Mouse (Mus musculus): ENCODE data around the gene Macrod2. TPM values are rescaled to one million over a fixed set of nuclear protein-coding genes. Genes with fewer than 3 reads are reported as not detected.

The Macrod2 gene
- polyA plus RNA-seq, 1 experiment, result 0.95 TPM

DNA sequence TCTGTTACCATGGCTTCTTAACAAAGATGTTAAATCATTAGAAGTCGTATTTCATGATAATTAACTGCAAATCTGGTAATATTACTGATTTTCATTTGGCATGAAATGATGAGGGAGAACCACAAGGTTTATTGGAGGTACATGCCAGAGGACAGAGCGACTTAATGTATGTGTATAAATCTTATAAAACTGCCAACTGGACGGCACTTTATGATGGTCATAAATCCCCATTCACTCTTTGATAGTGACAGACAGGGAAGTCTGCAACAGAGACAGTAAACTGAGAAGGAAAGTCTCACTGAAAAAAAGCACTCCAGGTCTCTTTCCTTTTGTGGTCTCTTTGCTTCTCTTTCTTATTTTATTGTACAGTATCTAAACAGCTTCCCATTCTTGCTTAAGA, 1176.3 kb downstream of the Macrod2 start:
- Histone ChIP-seq H3K36me3 (ENCODE audit: control insufficient read depth, insufficient read depth) (no peaks in the 10 kb centered on the region), H3K79me3 (ENCODE audit: low read depth) (no peaks in the 10 kb centered on the region), H3K4me3 (ENCODE audit: insufficient read depth, poor library complexity, severe bottlenecking) (no peak overlapping the region), H3K27me3 (ENCODE audit: control insufficient read depth, insufficient read depth, insufficient read length) (no peaks in the 10 kb centered on the region), H3ac (ENCODE audit: control insufficient read depth, insufficient read length, low read depth) (no peak overlapping the region), H3K79me2 (ENCODE audit: control insufficient read depth, insufficient read depth) (no peaks in the 10 kb centered on the region)
- TF ChIP-seq USF1 (IDR thresholded peaks at IDR 0.05; ENCODE audit: low read depth) (no peak), MAX (IDR thresholded peaks at IDR 0.05) (no peak), CEBPB (IDR thresholded peaks at IDR 0.05; ENCODE audit: low read depth) (no peak), MYOG (IDR thresholded peaks at IDR 0.05; ENCODE audit: control insufficient read depth, extremely low read depth, insufficient read length) (no peak), CTCF (IDR thresholded peaks at IDR 0.05; ENCODE audit: control insufficient read depth, insufficient read depth, insufficient read length) (no peak), MYOD1 (IDR thresholded peaks at IDR 0.05; ENCODE audit: control insufficient read depth, insufficient read length, low read depth) (no peak), FOSL1 (IDR thresholded peaks at IDR 0.05; ENCODE audit: insufficient read depth, low read length, poor library complexity, severe bottlenecking) (no peak)

- TF ChIP-seq MYOG (IDR thresholded peaks at IDR 0.05; ENCODE audit: control insufficient read depth, extremely low read depth, insufficient read length) (no peak), MAX (IDR thresholded peaks at IDR 0.05) (no peak), FOSL1 (IDR thresholded peaks at IDR 0.05; ENCODE audit: insufficient read depth, low read length, poor library complexity, severe bottlenecking) (no peak), CEBPB (IDR thresholded peaks at IDR 0.05; ENCODE audit: low read depth) (no peak)
Measured at GRCm38 (mm10) chr2:141578206-141578605, 1183.1 kb downstream of the Macrod2 start.

GRCm38 (mm10) chr2:141582431-141582830, 1187.3 kb downstream of the Macrod2 start:
- no peak overlapping the region for H3ac ChIP-seq (ENCODE audit: control insufficient read depth, insufficient read length, low read depth)
- H3K79me3 ChIP-seq (ENCODE audit: low read depth), result no peaks in the 10 kb centered on the region
- no peaks in the 10 kb centered on the region for H3K79me2 ChIP-seq (ENCODE audit: control insufficient read depth, insufficient read depth)
- TF ChIP-seq MYOD1 (IDR thresholded peaks at IDR 0.05; ENCODE audit: control insufficient read depth, insufficient read length, low read depth) (no peak), MYOG (IDR thresholded peaks at IDR 0.05; ENCODE audit: control insufficient read depth, extremely low read depth, insufficient read length) (no peak), CEBPB (IDR thresholded peaks at IDR 0.05; ENCODE audit: low read depth) (no peak), FOSL1 (IDR thresholded peaks at IDR 0.05; ENCODE audit: insufficient read depth, low read length, poor library complexity, severe bottlenecking) (no peak), MAX (IDR thresholded peaks at IDR 0.05) (no peak), USF1 (IDR thresholded peaks at IDR 0.05; ENCODE audit: low read depth) (no peak), CTCF (IDR thresholded peaks at IDR 0.05; ENCODE audit: control insufficient read depth, insufficient read depth, insufficient read length) (no peak)
- H3K36me3 ChIP-seq (ENCODE audit: control insufficient read depth, insufficient read depth), result no peaks in the 10 kb centered on the region
- no peaks in the 10 kb centered on the region for H3K27me3 ChIP-seq (ENCODE audit: control insufficient read depth, insufficient read depth, insufficient read length)
- H3K4me3 ChIP-seq (ENCODE audit: insufficient read depth, poor library complexity, severe bottlenecking), result no peak overlapping the region

More at GRCm38 (mm10) chr2:141578206-141578605, 1183.1 kb downstream of the Macrod2 start:
- no peaks in the 10 kb centered on the region for H3K79me3 ChIP-seq (ENCODE audit: low read depth)
- H3ac ChIP-seq (ENCODE audit: control insufficient read depth, insufficient read length, low read depth), result no peak overlapping the region
- no peak overlapping the region for H3K4me3 ChIP-seq (ENCODE audit: insufficient read depth, poor library complexity, severe bottlenecking)
- H3K79me2 ChIP-seq (ENCODE audit: control insufficient read depth, insufficient read depth), result no peaks in the 10 kb centered on the region
- H3K36me3 ChIP-seq (ENCODE audit: control insufficient read depth, insufficient read depth), result no peaks in the 10 kb centered on the region
- H3K27me3 ChIP-seq (ENCODE audit: control insufficient read depth, insufficient read depth, insufficient read length), result no peaks in the 10 kb centered on the region

- Histone ChIP-seq H3K4me3 (ENCODE audit: insufficient read depth, poor library complexity, severe bottlenecking) (no peak overlapping the region), H3K36me3 (ENCODE audit: control insufficient read depth, insufficient read depth) (no peaks in the 10 kb centered on the region), H3K79me2 (ENCODE audit: control insufficient read depth, insufficient read depth) (no peaks in the 10 kb centered on the region), H3K79me3 (ENCODE audit: low read depth) (no peaks in the 10 kb centered on the region), H3K27me3 (ENCODE audit: control insufficient read depth, insufficient read depth, insufficient read length) (no peaks in the 10 kb centered on the region), H3ac (ENCODE audit: control insufficient read depth, insufficient read length, low read depth) (no peak overlapping the region)
- TF ChIP-seq CTCF (IDR thresholded peaks at IDR 0.05; ENCODE audit: control insufficient read depth, insufficient read depth, insufficient read length) (no peak), MYOG (IDR thresholded peaks at IDR 0.05; ENCODE audit: control insufficient read depth, extremely low read depth, insufficient read length) (no peak), MAX (IDR thresholded peaks at IDR 0.05) (no peak), FOSL1 (IDR thresholded peaks at IDR 0.05; ENCODE audit: insufficient read depth, low read length, poor library complexity, severe bottlenecking) (no peak)
Measured at GRCm38 (mm10) chr2:141582933-141583332, 1187.8 kb downstream of the Macrod2 start.

- Histone ChIP-seq H3K36me3 (ENCODE audit: control insufficient read depth, insufficient read depth) (no peaks in the 10 kb centered on the region), H3K79me2 (ENCODE audit: control insufficient read depth, insufficient read depth) (no peaks in the 10 kb centered on the region), H3K27me3 (ENCODE audit: control insufficient read depth, insufficient read depth, insufficient read length) (no peaks in the 10 kb centered on the region), H3K79me3 (ENCODE audit: low read depth) (no peaks in the 10 kb centered on the region), H3K4me3 (ENCODE audit: insufficient read depth, poor library complexity, severe bottlenecking) (no peak overlapping the region), H3ac (ENCODE audit: control insufficient read depth, insufficient read length, low read depth) (no peak overlapping the region)
- TF ChIP-seq MAX (IDR thresholded peaks at IDR 0.05), result no peak
- TF ChIP-seq CEBPB (IDR thresholded peaks at IDR 0.05; ENCODE audit: low read depth), result no peak
- TF ChIP-seq MYOD1 (IDR thresholded peaks at IDR 0.05; ENCODE audit: control insufficient read depth, insufficient read length, low read depth), result no peak
- TF ChIP-seq FOSL1 (IDR thresholded peaks at IDR 0.05; ENCODE audit: insufficient read depth, low read length, poor library complexity, severe bottlenecking), result no peak
- no peak for TF ChIP-seq CTCF (IDR thresholded peaks at IDR 0.05; ENCODE audit: control insufficient read depth, insufficient read depth, insufficient read length)
Measured at GRCm38 (mm10) chr2:141587290-141587689, 1192.2 kb downstream of the Macrod2 start.

GRCm38 (mm10) chr2:141591326-141591725, 1196.2 kb downstream of the Macrod2 start:
- H3K79me2 ChIP-seq (ENCODE audit: control insufficient read depth, insufficient read depth), result no peaks in the 10 kb centered on the region
- no peak overlapping the region for H3ac ChIP-seq (ENCODE audit: control insufficient read depth, insufficient read length, low read depth)
- no peaks in the 10 kb centered on the region for H3K36me3 ChIP-seq (ENCODE audit: control insufficient read depth, insufficient read depth)
- H3K79me3 ChIP-seq (ENCODE audit: low read depth), result no peaks in the 10 kb centered on the region
- H3K27me3 ChIP-seq (ENCODE audit: control insufficient read depth, insufficient read depth, insufficient read length), result no peaks in the 10 kb centered on the region
- no peak overlapping the region for H3K4me3 ChIP-seq (ENCODE audit: insufficient read depth, poor library complexity, severe bottlenecking)
- TF ChIP-seq MAX (IDR thresholded peaks at IDR 0.05), result no peak
- no peak for TF ChIP-seq CTCF (IDR thresholded peaks at IDR 0.05; ENCODE audit: control insufficient read depth, insufficient read depth, insufficient read length)
- TF ChIP-seq USF1 (IDR thresholded peaks at IDR 0.05; ENCODE audit: low read depth), result no peak
- no peak for TF ChIP-seq FOSL1 (IDR thresholded peaks at IDR 0.05; ENCODE audit: insufficient read depth, low read length, poor library complexity, severe bottlenecking)
- no peak for TF ChIP-seq MYOD1 (IDR thresholded peaks at IDR 0.05; ENCODE audit: control insufficient read depth, insufficient read length, low read depth)
- TF ChIP-seq CEBPB (IDR thresholded peaks at IDR 0.05; ENCODE audit: low read depth), result no peak
- no peak for TF ChIP-seq MYOG (IDR thresholded peaks at IDR 0.05; ENCODE audit: control insufficient read depth, extremely low read depth, insufficient read length)

Measured in C2C12 (cell line).